In genomic region chr11:68321417-68321816, GRCm38 (mm10) we compare ENCODE assay signal across 11 mouse cellular contexts.
DNase-seq lines count a peak whose midpoint lies in the region; ATAC-seq lines count a peak whose summit lies in the region.
"Had no signal": no experiment of that assay in that cellular context is flagged by ENCODE, and none has a peak within 500 bp of the region (broad histone marks: within the 10 kb centered on the region; RNA-seq: fewer than 3 reads in every experiment).

No protein-coding gene starts in this region.

- H3K36me3 ChIP-seq in midbrain, embryonic 10.5 days = peaks cover 60% of the 10 kb centered on the region
- no peaks in the 10 kb centered on the region for H3K36me3 ChIP-seq in midbrain, embryonic 15.5 days (replicated peaks)
- no peaks in the 10 kb centered on the region for H3K36me3 ChIP-seq in heart, embryonic 14.5 days (ENCODE audit: control insufficient read depth, insufficient read depth, low read length)
- no peaks in the 10 kb centered on the region for H3K36me3 ChIP-seq in kidney, embryonic 16.5 days (ENCODE audit: insufficient read depth, low read length)
- no peaks in the 10 kb centered on the region for H3K36me3 ChIP-seq in midbrain, embryonic 13.5 days
- no peaks in the 10 kb centered on the region for H3K36me3 ChIP-seq in neural tube, embryonic 15.5 days

- WGBS in midbrain, embryonic 10.5 days = 77% methylated on average over 7 of the region's 7 CpGs
- WGBS in midbrain, embryonic 15.5 days = 73% methylated on average over 7 of the region's 7 CpGs
- WGBS in heart, embryonic 14.5 days = 63% methylated on average over 7 of the region's 7 CpGs
- 35% methylated on average over 7 of the region's 7 CpGs for WGBS in kidney, embryonic 16.5 days
- WGBS in midbrain, embryonic 13.5 days = 75% methylated on average over 7 of the region's 7 CpGs
- WGBS in neural tube, embryonic 15.5 days = 78% methylated on average over 7 of the region's 7 CpGs

- H3K9me3 ChIP-seq in midbrain, embryonic 10.5 days (replicated peaks) = peaks cover 8% of the 10 kb centered on the region
- no peaks in the 10 kb centered on the region for H3K9me3 ChIP-seq in midbrain, embryonic 15.5 days
- H3K9me3 ChIP-seq in heart, embryonic 14.5 days (ENCODE audit: control insufficient read depth, low read length) = no peaks in the 10 kb centered on the region
- peaks cover 9% of the 10 kb centered on the region; the same call in 1 of the 2 replicates for H3K9me3 ChIP-seq in kidney, embryonic 16.5 days (ENCODE audit: low read length)
- H3K9me3 ChIP-seq in midbrain, embryonic 13.5 days = peaks cover 8% of the 10 kb centered on the region; the same call in 1 of the 2 replicates
- no peaks in the 10 kb centered on the region for H3K9me3 ChIP-seq in neural tube, embryonic 15.5 days (replicated peaks)

- no peak overlapping the region for H3K9ac ChIP-seq in midbrain, embryonic 15.5 days
- H3K9ac ChIP-seq in heart, embryonic 14.5 days (ENCODE audit: low read length) = no peak overlapping the region
- peak overlapping the region; percentile 31; the same call in 1 of the 2 replicates for H3K9ac ChIP-seq in kidney, embryonic 16.5 days (replicated peaks; ENCODE audit: low read length)
- H3K9ac ChIP-seq in midbrain, embryonic 13.5 days (replicated peaks) = no peak overlapping the region
- H3K9ac ChIP-seq in neural tube, embryonic 15.5 days (replicated peaks) = no peak overlapping the region
- H3K9ac ChIP-seq: lung, embryonic 14.5 days had no signal

- no peak overlapping the region for H3K4me2 ChIP-seq in midbrain, embryonic 15.5 days
- H3K4me2 ChIP-seq in heart, embryonic 14.5 days (ENCODE audit: low read length) = no peak overlapping the region
- H3K4me2 ChIP-seq in kidney, embryonic 16.5 days (replicated peaks; ENCODE audit: low read depth, low read length) = no peak overlapping the region
- H3K4me2 ChIP-seq in midbrain, embryonic 13.5 days (replicated peaks) = no peak overlapping the region
- H3K4me2 ChIP-seq in neural tube, embryonic 15.5 days = no peak overlapping the region
- H3K4me2 ChIP-seq: lung, embryonic 14.5 days had no signal

- ATAC-seq in midbrain, embryonic 15.5 days (replicated peaks) = no peak
- 0 out of 2 replicates have a peak, but pooled peaks have one; percentile 43 for ATAC-seq in heart, embryonic 14.5 days (ENCODE audit: insufficient number of reproducible peaks, insufficient read depth, low FRiP score, low read depth)
- ATAC-seq in kidney, embryonic 16.5 days (ENCODE audit: low FRiP score, low TSS enrichment) = peak; percentile 76; the same call in 1 of the 2 replicates
- no peak for ATAC-seq in midbrain, embryonic 13.5 days
- no peak for ATAC-seq in cerebellum, adult (ENCODE audit: insufficient number of reproducible peaks, low FRiP score, low TSS enrichment)
- ATAC-seq in neural tube, embryonic 15.5 days (ENCODE audit: low FRiP score) = no peak

- H3K27me3 ChIP-seq in midbrain, embryonic 10.5 days (ENCODE audit: low read depth, poor library complexity, severe bottlenecking) = no peaks in the 10 kb centered on the region
- H3K27me3 ChIP-seq in midbrain, embryonic 15.5 days (replicated peaks) = no peaks in the 10 kb centered on the region
- H3K27me3 ChIP-seq in heart, embryonic 14.5 days (ENCODE audit: control insufficient read depth, insufficient read depth, low read length) = no peaks in the 10 kb centered on the region
- no peaks in the 10 kb centered on the region for H3K27me3 ChIP-seq in kidney, embryonic 16.5 days (ENCODE audit: insufficient read depth, low read length)
- H3K27me3 ChIP-seq in midbrain, embryonic 13.5 days = no peaks in the 10 kb centered on the region
- H3K27me3 ChIP-seq in neural tube, embryonic 15.5 days (replicated peaks) = no peaks in the 10 kb centered on the region

- peak overlapping the region; percentile 34; the same call in 1 of the 2 replicates for H3K27ac ChIP-seq in midbrain, embryonic 10.5 days (replicated peaks)
- H3K27ac ChIP-seq in midbrain, embryonic 15.5 days = no peak overlapping the region
- H3K27ac ChIP-seq in heart, embryonic 14.5 days (replicated peaks in 1 of 2; ENCODE audit: control insufficient read depth in 1 of 2, insufficient read depth in 1 of 2, low read depth in 2 of 2, low read length in 2 of 2) = no peak overlapping the region
- peak overlapping the region; percentile 47; the same call in 1 of the 2 replicates for H3K27ac ChIP-seq in kidney, embryonic 16.5 days (ENCODE audit: low read length)
- H3K27ac ChIP-seq in midbrain, embryonic 13.5 days = no peak overlapping the region
- H3K27ac ChIP-seq in neural tube, embryonic 15.5 days (replicated peaks) = no peak overlapping the region

- no peak for DNase-seq in midbrain, embryonic 10.5 days (ENCODE audit: low spot score)
- no peak for DNase-seq in right cerebral cortex, postnatal 4 days
- DNase-seq: lung, embryonic 14.5 days; right cerebral cortex, postnatal 14 days; thymus, postnatal 14 days had no signal

- H3K4me1 ChIP-seq in midbrain, embryonic 10.5 days = 0 out of 2 replicates have a peak, but pooled peaks cover 5% of the 10 kb centered on the region
- no peaks in the 10 kb centered on the region for H3K4me1 ChIP-seq in midbrain, embryonic 15.5 days
- H3K4me1 ChIP-seq in heart, embryonic 14.5 days (ENCODE audit: control insufficient read depth in 2 of 2, insufficient read depth in 2 of 2, low read length in 2 of 2) = peaks cover 8% of the 10 kb centered on the region in 2 experiments; a peak in 1 of 4 replicates
- peaks cover 11% of the 10 kb centered on the region for H3K4me1 ChIP-seq in kidney, embryonic 16.5 days (ENCODE audit: insufficient read depth, low read length)
- H3K4me1 ChIP-seq in midbrain, embryonic 13.5 days (replicated peaks) = no peaks in the 10 kb centered on the region; the same call in 1 of the 2 replicates
- H3K4me1 ChIP-seq in neural tube, embryonic 15.5 days = no peaks in the 10 kb centered on the region

- H3K4me3 ChIP-seq in midbrain, embryonic 10.5 days = no peak overlapping the region
- H3K4me3 ChIP-seq in midbrain, embryonic 15.5 days = no peak overlapping the region
- no peak overlapping the region for H3K4me3 ChIP-seq in heart, embryonic 14.5 days (ENCODE audit: control insufficient read depth in 1 of 2, insufficient read depth in 1 of 2, low read depth in 1 of 2, low read length in 2 of 2)
- no peak overlapping the region for H3K4me3 ChIP-seq in kidney, embryonic 16.5 days (ENCODE audit: low read length)
- no peak overlapping the region for H3K4me3 ChIP-seq in midbrain, embryonic 13.5 days (replicated peaks)
- no peak overlapping the region for H3K4me3 ChIP-seq in neural tube, embryonic 15.5 days (replicated peaks)

Comparison
In these comparisons a context has a peak if more than half of its experiments do, and no peak if none do; other contexts are left out.
1. H3K27ac ChIP-seq: peak in midbrain, embryonic 10.5 days (single experiment) and kidney, embryonic 16.5 days (single experiment); none in midbrain, embryonic 15.5 days (single experiment), heart, embryonic 14.5 days (0 of 2), midbrain, embryonic 13.5 days (single experiment) and neural tube, embryonic 15.5 days (single experiment).
2. ATAC-seq: peak in heart, embryonic 14.5 days (single experiment) and kidney, embryonic 16.5 days (single experiment); none in midbrain, embryonic 15.5 days (single experiment), midbrain, embryonic 13.5 days (single experiment), cerebellum, adult (single experiment) and neural tube, embryonic 15.5 days (single experiment).